Mouse (Mus musculus) fibroblast of lung, adult 2 months (primary cell): ENCODE measurements around the gene Olfr1375.
"Not testable (repeated sequence)": the region's sequence is repeated elsewhere in the genome, so short reads cannot be mapped to it uniquely, and the experiment has no call there.

Experiments used
- DNase-seq: peaks from one replicate; pipeline ENCODE4 v3.0.0-alpha.2; 2011; ENCODE audit warnings: low read depth

Olfr1375 gene

GRCm38 (mm10) chr11:51047809-51048208 lies at the start of gene Olfr1375:
TSS of gene Olfr1375 (plus strand) at chr11:51048109.
- not testable (repeated sequence) for DNase-seq

GRCm38 (mm10) chr11:51003296-51003695 lies 44.6 kb upstream of the Olfr1375 start, which contains the start of gene Olfr51:
TSS of gene Olfr51 (plus strand) at chr11:51003596.
- no peak for DNase-seq

- DNase-seq: no peak
These were observed 36.1 kb upstream of the Olfr1375 start for GRCm38 (mm10) chr11:51011821-51012220.

- DNase-seq: no peak
These were observed 34.0 kb upstream of the Olfr1375 start, which contains the start of gene Olfr54 for GRCm38 (mm10) chr11:51013936-51014335. TSS of gene Olfr54 (plus strand) at chr11:51014236.

GRCm38 (mm10) chr11:51016341-51016740 lies 31.6 kb upstream of the Olfr1375 start:
- DNase-seq: no peak

- DNase-seq: not testable (repeated sequence)
These were observed 21.1 kb upstream of the Olfr1375 start for GRCm38 (mm10) chr11:51026811-51027210.

GRCm38 (mm10) chr11:51029381-51029780 lies 18.5 kb upstream of the Olfr1375 start:
- not testable (repeated sequence) for DNase-seq

GRCm38 (mm10) chr11:51030225-51030624 lies 17.7 kb upstream of the Olfr1375 start:
- DNase-seq: no peak

GRCm38 (mm10) chr11:51032851-51033250 lies 15.1 kb upstream of the Olfr1375 start:
- DNase-seq: no peak

GRCm38 (mm10) chr11:51034141-51034540 lies 13.8 kb upstream of the Olfr1375 start:
- not testable (repeated sequence) for DNase-seq

- no peak for DNase-seq
These were observed 12.0 kb upstream of the Olfr1375 start for GRCm38 (mm10) chr11:51035951-51036350.

- DNase-seq: not testable (repeated sequence)
These were observed 3.1 kb upstream of the Olfr1375 start for GRCm38 (mm10) chr11:51044776-51045175.

GRCm38 (mm10) chr11:51051678-51052077 lies 3.8 kb downstream of the Olfr1375 start:
- DNase-seq: no peak

GRCm38 (mm10) chr11:51053230-51053629 lies 5.3 kb downstream of the Olfr1375 start:
- no peak for DNase-seq

- DNase-seq: peak; percentile 33
These were observed 11.3 kb downstream of the Olfr1375 start, which contains the start of gene Zfp354a for GRCm38 (mm10) chr11:51059151-51059571. TSS of gene Zfp354a (plus strand) at chr11:51059257.

- DNase-seq: no peak
These were observed 11.7 kb downstream of the Olfr1375 start for GRCm38 (mm10) chr11:51059640-51060039.

- DNase-seq: no peak
These were observed 13.1 kb downstream of the Olfr1375 start for GRCm38 (mm10) chr11:51060981-51061380.

GRCm38 (mm10) chr11:51063276-51063675 lies 15.4 kb downstream of the Olfr1375 start:
- no peak for DNase-seq

GRCm38 (mm10) chr11:51063841-51064240 lies 15.9 kb downstream of the Olfr1375 start:
- DNase-seq: no peak

GRCm38 (mm10) chr11:51084527-51084926 lies 36.6 kb downstream of the Olfr1375 start:
- no peak for DNase-seq

- no peak for DNase-seq
These were observed 37.4 kb downstream of the Olfr1375 start for GRCm38 (mm10) chr11:51085269-51085668.
